Mouse (Mus musculus): ENCODE results near the gene Cd8b1. TPM values are rescaled to one million over a fixed set of nuclear protein-coding genes. Genes with fewer than 3 reads are reported as not detected.

Gene Cd8b1
- polyA plus RNA-seq, 1 experiment from 2014 or later, result 0.10 TPM

DNA sequence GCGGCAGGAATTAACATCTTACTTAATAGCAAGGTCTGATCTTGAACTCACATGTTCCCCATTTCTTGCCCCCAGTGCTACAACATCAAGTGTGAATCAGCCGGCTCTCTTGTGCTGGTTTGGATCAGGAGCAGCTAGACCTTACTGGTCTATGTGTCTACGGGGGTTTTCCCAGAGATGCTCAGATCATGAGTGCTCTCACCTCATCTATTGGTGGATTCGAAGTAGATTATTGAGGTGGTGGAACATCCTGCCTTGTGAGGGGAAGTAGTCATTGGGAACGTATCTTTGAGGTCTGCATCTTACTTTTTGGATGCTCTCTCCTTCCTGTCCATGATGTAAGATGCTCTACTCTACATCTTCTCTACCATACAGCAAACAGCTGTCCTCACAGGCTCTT lies 59.1 kb downstream of the Cd8b1 start:
- Histone ChIP-seq H3K27ac (ENCODE audit: low read length) (no peak overlapping the region), H3K4me3 (ENCODE audit: low read length) (no peak overlapping the region), H3K9ac (replicated peaks; ENCODE audit: low read length) (no peak overlapping the region), H3K27me3 (ENCODE audit: insufficient read depth, low read length) (no peaks in the 10 kb centered on the region), H3K4me2 (replicated peaks; ENCODE audit: low read depth, low read length) (no peak overlapping the region), H3K4me1 (ENCODE audit: insufficient read depth, low read length) (no peaks in the 10 kb centered on the region), H3K36me3 (ENCODE audit: insufficient read depth, low read length) (no peaks in the 10 kb centered on the region), H3K9me3 (ENCODE audit: low read length) (no peaks in the 10 kb centered on the region)
- ATAC-seq (ENCODE audit: low FRiP score, low TSS enrichment), result no peak
- WGBS, result 90% methylated on average over 5 of the region's 5 CpGs

Other genes starting within 250 kb of the Cd8b1 start
- 57.1 and 69.9 TPM in 2 replicates for gene Thnsl2, start 178.3 kb upstream of the Cd8b1 start, polyA plus RNA-seq (2015; fragmentation: Nextera tagmentation; extraction: Ambion mirVana)
- 1.6 and 2.7 TPM in 2 replicates for gene Fabp1, start 123.0 kb upstream of the Cd8b1 start, polyA plus RNA-seq (2015; fragmentation: Nextera tagmentation; extraction: Ambion mirVana)
- 52.9 and 58.4 TPM in 2 replicates for gene Krcc1, start 51.1 kb upstream of the Cd8b1 start, polyA plus RNA-seq (2015; fragmentation: Nextera tagmentation; extraction: Ambion mirVana)
- gene Smyd1, start 555 bp upstream of the Cd8b1 start, polyA plus RNA-seq (2015; fragmentation: Nextera tagmentation; extraction: Ambion mirVana), result 0.65 and 0.72 TPM in 2 replicates
- 0.09 TPM in 2 replicates for gene Cd8a, start 50.6 kb downstream of the Cd8b1 start, polyA plus RNA-seq (2015; fragmentation: Nextera tagmentation; extraction: Ambion mirVana)
- gene Rmnd5a, start 117.8 kb downstream of the Cd8b1 start, polyA plus RNA-seq (2015; fragmentation: Nextera tagmentation; extraction: Ambion mirVana), result 11.4 and 12.3 TPM in 2 replicates
- gene Rnf103, start 171.1 kb downstream of the Cd8b1 start, polyA plus RNA-seq (2015; fragmentation: Nextera tagmentation; extraction: Ambion mirVana), result 8.5 and 14.5 TPM in 2 replicates
- gene Chmp3, start 221.0 kb downstream of the Cd8b1 start, polyA plus RNA-seq (2015; fragmentation: Nextera tagmentation; extraction: Ambion mirVana), result 74.0 and 74.3 TPM in 2 replicates